Mouse (Mus musculus) forelimb bud, embryonic 11.5 days (tissue): ENCODE data around the gene Dusp1.

Experiments
- DNase-seq: peaks from one replicate; pipeline ENCODE4 v3.0.0-alpha.2; 2012; ENCODE audit warnings: low read depth, low spot score

Dusp1 gene

GRCm38 (mm10) chr17:26584063-26584462 lies 22.1 kb upstream of the Dusp1 start:
- no peak for DNase-seq

GRCm38 (mm10) chr17:26583606-26584005 lies 21.7 kb upstream of the Dusp1 start:
- no peak for DNase-seq

- no peak for DNase-seq
Observed at GRCm38 (mm10) chr17:26583056-26583455, 21.1 kb upstream of the Dusp1 start.

GRCm38 (mm10) chr17:26582297-26582696 lies 20.4 kb upstream of the Dusp1 start:
- no peak for DNase-seq

GRCm38 (mm10) chr17:26580873-26581401 lies 19.0 kb upstream of the Dusp1 start:
- DNase-seq, result no peak

GRCm38 (mm10) chr17:26579396-26579795 lies 17.5 kb upstream of the Dusp1 start:
- DNase-seq, result no peak

- no peak for DNase-seq
Observed at GRCm38 (mm10) chr17:26578771-26579170, 16.8 kb upstream of the Dusp1 start.

- DNase-seq, result no peak
Observed at GRCm38 (mm10) chr17:26578162-26578561, 16.2 kb upstream of the Dusp1 start.

- DNase-seq, result no peak
Observed at GRCm38 (mm10) chr17:26577309-26577708, 15.4 kb upstream of the Dusp1 start.

GRCm38 (mm10) chr17:26576833-26577232 lies 14.9 kb upstream of the Dusp1 start:
- DNase-seq, result no peak

GRCm38 (mm10) chr17:26575786-26576690 lies 14.1 kb upstream of the Dusp1 start:
- no peak for DNase-seq

GRCm38 (mm10) chr17:26574701-26575100 lies 12.8 kb upstream of the Dusp1 start:
- DNase-seq, result no peak

GRCm38 (mm10) chr17:26574118-26574517 lies 12.2 kb upstream of the Dusp1 start:
- DNase-seq, result no peak

GRCm38 (mm10) chr17:26572265-26572664 lies 10.3 kb upstream of the Dusp1 start:
- DNase-seq, result no peak

GRCm38 (mm10) chr17:26571377-26571776 lies 9.4 kb upstream of the Dusp1 start:
- DNase-seq, result no peak

GRCm38 (mm10) chr17:26570651-26571118 lies 8.8 kb upstream of the Dusp1 start:
- DNase-seq, result no peak

- DNase-seq, result no peak
Observed at GRCm38 (mm10) chr17:26569594-26570350, 7.8 kb upstream of the Dusp1 start.

GRCm38 (mm10) chr17:26567818-26568173 lies 5.9 kb upstream of the Dusp1 start:
- DNase-seq, result no peak

- no peak for DNase-seq
Observed at GRCm38 (mm10) chr17:26567142-26567817, 5.4 kb upstream of the Dusp1 start.

GRCm38 (mm10) chr17:26564439-26564838 lies 2.5 kb upstream of the Dusp1 start:
- no peak for DNase-seq

- no peak for DNase-seq
Observed at GRCm38 (mm10) chr17:26563476-26563875, 1.5 kb upstream of the Dusp1 start.

GRCm38 (mm10) chr17:26562292-26562691 lies 364 bp upstream of the Dusp1 start:
- no peak for DNase-seq
